Mouse (Mus musculus) stomach, postnatal 0 days (tissue): ENCODE data around the gene Myo1c. TPM values are rescaled to one million over a fixed set of nuclear protein-coding genes. Genes with fewer than 3 reads are reported as not detected.
"Not testable (repeated sequence)": the region's sequence is repeated elsewhere in the genome, so short reads cannot be mapped to it uniquely, and the experiment has no call there.

Source experiments
- ATAC-seq: fragments of 200-750 bp; cut with Nextera tagmentation; 2 replicates; pipeline ENCODE4 v1.8.0; 2017; ENCODE audit not compliant: low FRiP score, low TSS enrichment
- DNase-seq: peaks from one replicate; pipeline ENCODE4 v3.0.0-alpha.2; 2016; ENCODE audit warnings: low spot score
- H3K27ac ChIP-seq: fragments of 300-500 bp; sonication (generic); replicated peaks from 2 replicates; pipeline ENCODE4 v1.5.1; 2014; ENCODE audit warnings: mild to moderate bottlenecking, control low read depth
- H3K27me3 ChIP-seq: fragments of 300-500 bp; sonication (generic); 2 replicates; pipeline ENCODE4 v1.6.1; 2014; ENCODE audit warnings: low read length; ENCODE audit not compliant: control insufficient read depth, insufficient read depth
- H3K36me3 ChIP-seq: fragments of 300-500 bp; sonication (generic); 2 replicates; pipeline ENCODE4 v1.6.1; 2014; ENCODE audit warnings: low read length, mixed read lengths; ENCODE audit not compliant: control insufficient read depth, insufficient read depth
- H3K4me1 ChIP-seq: fragments of 300-500 bp; sonication (generic); replicated peaks from 2 replicates; pipeline ENCODE4 v1.6.1; 2014; ENCODE audit warnings: antibody characterized with exemption; ENCODE audit not compliant: control insufficient read depth, insufficient read depth
- H3K4me2 ChIP-seq: fragments of 300-500 bp; sonication (generic); replicated peaks from 2 replicates; pipeline ENCODE4 v1.6.1; 2014; ENCODE audit warnings: low read depth, mild to moderate bottlenecking, control low read depth, moderate library complexity
- H3K4me3 ChIP-seq: fragments of 300-500 bp; sonication (generic); 2 replicates; pipeline ENCODE4 v1.5.1; 2014; ENCODE audit warnings: low read depth, low read length, control low read depth
- H3K9ac ChIP-seq: fragments of 300-500 bp; sonication (generic); 2 replicates; pipeline ENCODE4 v1.6.1; 2014; ENCODE audit warnings: mild to moderate bottlenecking, low read length, control low read depth, mixed read lengths
- H3K9me3 ChIP-seq: fragments of 300-500 bp; sonication (generic); 2 replicates; pipeline ENCODE4 v1.6.1; 2016; ENCODE audit warnings: low read length; ENCODE audit not compliant: control insufficient read depth
- CTCF ChIP-seq: IDR thresholded peaks from 2 replicates; pipeline ENCODE4 v1.5.1; 2016; ENCODE audit warnings: antibody characterized with exemption, low read depth, mild to moderate bottlenecking, moderate library complexity
- EP300 ChIP-seq: optimal IDR thresholded peaks from 2 replicates; pipeline ENCODE3; 2016; ENCODE audit warnings: antibody characterized with exemption
- WGBS: fragments of 180-500 bp; shearing (Covaris S2); extraction: QIAGEN DNeasy Blood & Tissue Kit; methylation state at CpG from one replicate; pipeline ENCODE4 v1.1.7; 2014; 5-methylcytosine and 5-hydroxymethylcytosine counted together
- polyA plus RNA-seq: library from polyadenylated mRNA; unstranded; fragments of >200 nt; fragmentation: Nextera tagmentation; extraction: Ambion mirVana; gene quantifications from 2 replicates; pipeline ENCODE4 v1.2.1, GENCODE M21; 2015

The Myo1c gene
- polyA plus RNA-seq, 1 experiment from 2014 or later, result 41.9 TPM

- H3K27me3 ChIP-seq, result no peaks in the 10 kb centered on the region
- no peak overlapping the region for H3K4me2 ChIP-seq
- TF ChIP-seq EP300 (no peak), CTCF (no peak)
- no peak overlapping the region for H3K27ac ChIP-seq
- DNase-seq, result no peak
- H3K36me3 ChIP-seq, result peaks cover 2% of the 10 kb centered on the region; the same call in 1 of the 2 replicates
- ATAC-seq, result no peak
- 54% methylated on average over 2 of the region's 2 CpGs for WGBS
- no peaks in the 10 kb centered on the region for H3K4me1 ChIP-seq
- no peaks in the 10 kb centered on the region for H3K9me3 ChIP-seq
- no peak overlapping the region for H3K9ac ChIP-seq
- no peak overlapping the region for H3K4me3 ChIP-seq
These were observed 37.2 kb downstream of the Myo1c start for GRCm38 (mm10) chr11:75687343-75687993.

DNA sequence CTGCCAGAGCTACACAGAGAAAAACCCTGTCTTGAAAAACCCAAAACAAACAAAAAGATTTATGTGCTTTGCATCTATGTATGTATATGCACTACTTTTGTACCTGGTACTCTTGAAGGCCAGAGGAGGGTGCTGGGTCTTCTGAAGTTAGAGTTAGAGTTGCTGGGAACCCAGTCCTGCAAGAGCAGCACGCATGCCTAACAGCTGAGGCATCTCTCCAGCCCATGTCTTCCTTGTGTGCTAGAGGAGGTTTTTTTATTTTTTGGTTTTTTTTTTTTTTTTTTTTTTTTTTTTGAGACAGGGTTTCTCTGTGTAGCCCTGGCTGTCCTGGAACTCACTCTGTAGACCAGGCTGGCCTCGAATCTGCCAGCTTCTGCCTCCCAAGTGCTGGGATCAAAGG, 37.8 kb downstream of the Myo1c start:
- H3K4me2 ChIP-seq, result no peak overlapping the region
- H3K27me3 ChIP-seq, result no peaks in the 10 kb centered on the region
- WGBS, result 85% methylated on average over 2 of the region's 2 CpGs
- no peak overlapping the region for H3K9ac ChIP-seq
- ATAC-seq (no peak), DNase-seq (no peak)
- TF ChIP-seq EP300, result no peak
- TF ChIP-seq CTCF, result no peak
- no peak overlapping the region for H3K4me3 ChIP-seq
- no peak overlapping the region for H3K27ac ChIP-seq
- H3K9me3 ChIP-seq, result no peaks in the 10 kb centered on the region
- no peaks in the 10 kb centered on the region for H3K4me1 ChIP-seq
- peaks cover 5% of the 10 kb centered on the region; the same call in 1 of the 2 replicates for H3K36me3 ChIP-seq

- Histone ChIP-seq H3K4me2 (no peak overlapping the region), H3K4me3 (no peak overlapping the region), H3K27ac (no peak overlapping the region), H3K4me1 (no peaks in the 10 kb centered on the region), H3K9ac (no peak overlapping the region), H3K9me3 (no peaks in the 10 kb centered on the region), H3K27me3 (no peaks in the 10 kb centered on the region), H3K36me3 (peaks cover 6% of the 10 kb centered on the region; the same call in 1 of the 2 replicates)
- ATAC-seq (no peak), DNase-seq (no peak)
- WGBS, result 74% methylated on average over 1 of the region's 1 CpGs
- no peak for TF ChIP-seq CTCF
- TF ChIP-seq EP300, result no peak
These were observed 39.7 kb downstream of the Myo1c start for GRCm38 (mm10) chr11:75689977-75690376.

DNA sequence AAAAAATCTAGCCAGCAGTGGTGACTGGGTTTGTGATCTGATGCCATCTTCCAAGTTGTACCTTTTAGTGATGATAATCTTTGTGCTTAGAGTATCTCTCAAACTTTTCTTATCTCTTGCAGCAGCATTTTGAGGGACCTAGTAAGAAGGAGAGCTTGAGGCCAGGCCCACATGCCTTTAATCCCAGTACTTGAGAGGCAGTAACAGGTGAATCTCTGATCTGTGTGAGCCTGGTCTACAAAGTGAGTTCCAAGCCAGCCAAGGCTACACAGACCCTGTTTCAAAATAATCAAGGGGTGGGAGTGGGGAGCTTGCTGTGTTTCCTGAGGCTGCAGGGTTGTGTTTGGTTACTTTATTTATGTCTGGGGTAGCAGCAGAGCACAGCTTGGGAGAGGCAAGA, 40.7 kb downstream of the Myo1c start:
- H3K4me2 ChIP-seq, result no peak overlapping the region
- no peak for ATAC-seq
- H3K4me1 ChIP-seq, result no peaks in the 10 kb centered on the region
- no peak overlapping the region for H3K9ac ChIP-seq
- H3K27ac ChIP-seq, result no peak overlapping the region
- H3K4me3 ChIP-seq, result no peak overlapping the region
- peaks cover 6% of the 10 kb centered on the region; the same call in 1 of the 2 replicates for H3K36me3 ChIP-seq
- TF ChIP-seq EP300 (no peak), CTCF (no peak)
- H3K27me3 ChIP-seq, result no peaks in the 10 kb centered on the region
- no peak for DNase-seq
- no peaks in the 10 kb centered on the region for H3K9me3 ChIP-seq

- H3K4me1 ChIP-seq, result no peaks in the 10 kb centered on the region
- no peak for ATAC-seq
- no peaks in the 10 kb centered on the region for H3K9me3 ChIP-seq
- 90% methylated on average over 5 of the region's 5 CpGs for WGBS
- H3K9ac ChIP-seq, result no peak overlapping the region
- peaks cover 12% of the 10 kb centered on the region for H3K36me3 ChIP-seq
- no peak overlapping the region for H3K4me2 ChIP-seq
- TF ChIP-seq CTCF, result no peak
- TF ChIP-seq EP300, result no peak
- no peak overlapping the region for H3K4me3 ChIP-seq
- no peak for DNase-seq
- H3K27ac ChIP-seq, result no peak overlapping the region
- no peaks in the 10 kb centered on the region for H3K27me3 ChIP-seq
These were observed 43.3 kb downstream of the Myo1c start for GRCm38 (mm10) chr11:75693570-75693969.

DNA sequence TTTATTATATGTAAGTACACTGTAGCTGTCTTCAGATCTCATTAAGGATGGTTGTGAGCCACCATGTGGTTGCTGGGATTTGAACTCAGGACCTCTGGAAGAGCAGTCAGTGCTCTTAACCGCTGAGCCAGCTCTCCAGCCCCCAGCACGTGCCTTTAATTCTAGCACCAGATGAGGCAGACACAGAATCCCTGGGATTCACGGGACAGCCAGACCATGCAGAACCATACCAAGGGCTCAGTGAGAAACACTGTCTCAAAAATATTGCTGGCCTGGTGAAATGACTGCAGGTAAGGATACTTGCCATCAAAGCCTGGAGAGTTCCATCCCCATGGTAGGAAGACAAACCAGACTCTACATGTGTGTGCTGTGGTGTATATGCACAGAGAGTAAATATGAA, 47.2 kb downstream of the Myo1c start:
- H3K9me3 ChIP-seq, H3K9ac ChIP-seq, H3K27me3 ChIP-seq, DNase-seq, H3K4me3 ChIP-seq, ATAC-seq, H3K4me1 ChIP-seq, H3K4me2 ChIP-seq, H3K27ac ChIP-seq: not testable (repeated sequence)
- 94% methylated on average over 3 of the region's 3 CpGs for WGBS
- H3K36me3 ChIP-seq, result peaks cover 15% of the 10 kb centered on the region
